Mouse (Mus musculus) embryonic fibroblast, embryonic 13.5 days (primary cell): ENCODE results near the gene Cfap44.

Source experiments
- CTCF ChIP-seq: IDR thresholded peaks from 2 replicates; pipeline ENCODE4 v1.5.1; 2011; ENCODE audit warnings: mild to moderate bottlenecking, control low read depth, low read length, moderate library complexity, borderline replicate concordance; ENCODE audit not compliant: insufficient read depth
- POLR2A ChIP-seq: IDR thresholded peaks from 2 replicates; pipeline ENCODE4 v1.6.1; 2011; ENCODE audit warnings: low read depth, mild to moderate bottlenecking, control low read depth, low read length, moderate library complexity

DNA sequence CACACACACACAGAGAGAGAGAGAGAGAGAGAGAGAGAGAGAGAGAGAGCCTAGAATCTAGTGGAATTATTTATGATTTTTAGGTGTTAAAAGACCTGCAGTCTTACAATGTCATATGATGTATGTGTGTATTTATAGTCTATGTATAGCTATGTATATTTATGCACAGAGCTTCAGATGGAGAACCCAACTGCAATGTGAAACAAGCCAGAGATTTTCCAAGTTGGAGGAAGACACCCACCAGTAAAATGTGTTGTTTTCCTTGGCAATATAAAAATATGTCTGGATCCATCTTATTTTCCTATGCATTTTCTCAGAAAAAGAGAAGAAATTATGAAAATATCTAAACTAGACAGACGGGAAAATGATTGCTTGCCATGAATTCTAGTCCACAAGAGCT lies 131.4 kb downstream of the Cfap44 start:
- TF ChIP-seq CTCF = no peak
- TF ChIP-seq POLR2A = no peak
